Mouse (Mus musculus) adrenal gland, adult 18-20 months (tissue): Measurements from ENCODE around the gene Skint11. TPM values are rescaled to one million over a fixed set of nuclear protein-coding genes. Genes with fewer than 3 reads are reported as not detected.
"Not testable (repeated sequence)": the region's sequence is repeated elsewhere in the genome, so short reads cannot be mapped to it uniquely, and the experiment has no call there.

Experiments used
- DNase-seq, 2 experiments: peaks; one replicate each; pipeline ENCODE4 v3.0.0; 2021 to 2022; ENCODE audit warnings: low spot score in 2 of 2
- long read RNA-seq, 2 experiments: library from polyadenylated mRNA; stranded (forward); transcript quantifications; one replicate each; pipeline ENCODE4 v2.0.0; 2021
- total RNA-seq, 2 experiments: library from RNA; stranded (reverse); gene quantifications; 1 replicate in 1 of 2; 2 replicates in 1 of 2; pipeline ENCODE4 v1.2.3; 2021

Skint11 gene
- not detected for total RNA-seq
- long read RNA-seq, experiment 1, result 0 reads
- long read RNA-seq, experiment 2, result 0 reads

GRCm38 (mm10) chr4:114163084-114163483 is at the start of gene Skint11:
TSS of gene Skint11 (plus strand) at chr4:114163384.
- no peak for DNase-seq

DNA sequence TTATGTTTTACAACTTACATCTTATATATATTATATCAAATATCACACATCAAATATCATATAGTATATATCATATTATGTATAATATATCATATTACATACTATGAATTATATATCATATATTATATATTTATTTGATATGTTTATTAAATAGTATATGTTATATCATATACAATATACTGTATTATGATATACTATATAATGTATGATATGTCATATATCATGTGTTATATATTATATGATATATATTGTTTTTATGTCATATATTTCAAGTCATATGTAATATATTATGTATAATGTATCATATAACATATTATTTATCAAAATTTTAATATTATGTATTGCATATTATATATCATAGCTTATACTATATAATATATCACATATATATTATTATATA is 2.0 kb upstream of the Skint11 start:
- no peak for DNase-seq

- not testable (repeated sequence) for DNase-seq
Measured at GRCm38 (mm10) chr4:114172898-114173297, 9.7 kb downstream of the Skint11 start.

- DNase-seq, result not testable (repeated sequence)
Measured at GRCm38 (mm10) chr4:114256906-114257305, 93.7 kb downstream of the Skint11 start.

Other genes with a start within 250 kb of the Skint11 start
- gene Skint5, start 163.9 kb upstream of the Skint11 start, total RNA-seq, result under 1 TPM in 1 of 2 experiments, not detected in 1; 0.07 TPM
- 1 to 10 TPM; 1.4 to 4.7 TPM for gene Trabd2b, start 243.3 kb downstream of the Skint11 start, total RNA-seq